Mouse (Mus musculus) liver, adult 2 months (tissue): ENCODE data around the gene Angptl2. TPM values are rescaled to one million over a fixed set of nuclear protein-coding genes. Genes with fewer than 3 reads are reported as not detected.
A peak's percentile ranks its signal among the peaks of the same experiment; 100 is the strongest.

Experiments used
- DNase-seq: peaks from one replicate; pipeline ENCODE4 v3.0.0-alpha.2; 2011; ENCODE audit warnings: low read depth, low spot score; ENCODE audit errors: extremely low read depth
- H3K27ac ChIP-seq: fragments of 200-500 bp; replicated peaks from 2 replicates; pipeline ENCODE4 v1.5.1; 2012; ENCODE audit warnings: low read depth, mild to moderate bottlenecking, control low read depth, inconsistent platforms, low read length; ENCODE audit not compliant: insufficient read depth
- H3K27me3 ChIP-seq: fragments of 200-500 bp; 2 replicates; pipeline ENCODE4 v1.6.1; 2012; ENCODE audit warnings: mild to moderate bottlenecking, moderate library complexity, low read length, inconsistent platforms; ENCODE audit not compliant: control insufficient read depth, insufficient read depth
- H3K36me3 ChIP-seq: fragments of 200-500 bp; 2 replicates; pipeline ENCODE4 v1.6.1; 2012; ENCODE audit warnings: low read length, inconsistent platforms; ENCODE audit not compliant: control insufficient read depth, insufficient read depth
- H3K4me1 ChIP-seq: fragments of 200-500 bp; 2 replicates; pipeline ENCODE4 v1.6.1; 2011; ENCODE audit warnings: low read length; ENCODE audit not compliant: control insufficient read depth, insufficient read depth
- H3K4me3 ChIP-seq: fragments of 200-500 bp; 2 replicates; pipeline ENCODE4 v1.5.1; 2011; ENCODE audit warnings: low read depth, mild to moderate bottlenecking, control low read depth, low read length, moderate library complexity; ENCODE audit not compliant: insufficient read depth
- H3K79me2 ChIP-seq: fragments of 200-500 bp; 2 replicates; pipeline ENCODE4 v1.6.1; 2012; ENCODE audit warnings: inconsistent platforms, mild to moderate bottlenecking, low read length, moderate library complexity; ENCODE audit not compliant: control insufficient read depth, insufficient read depth
- H3K9ac ChIP-seq: fragments of 200-500 bp; 2 replicates; pipeline ENCODE4 v1.6.1; 2012; ENCODE audit warnings: low read depth, mild to moderate bottlenecking, control low read depth, inconsistent platforms, low read length
- CTCF ChIP-seq: fragments of 200-500 bp; IDR thresholded peaks from 2 replicates; pipeline ENCODE4 v1.5.1; 2011; ENCODE audit warnings: low read depth, low read length, control low read depth
- POLR2A ChIP-seq: fragments of 200-500 bp; IDR thresholded peaks from 2 replicates; pipeline ENCODE4 v1.6.1; 2011; ENCODE audit warnings: low read length, control low read depth; ENCODE audit not compliant: insufficient read depth; ENCODE audit errors: extremely low read depth
- WGBS: fragments of 180-500 bp; shearing (Covaris S2); methylation state at CpG from one replicate; pipeline ENCODE4 v1.1.7; 2018; 5-methylcytosine and 5-hydroxymethylcytosine counted together
- polyA plus RNA-seq: library from polyadenylated mRNA; depleted of rRNA; stranded (reverse); fragments of >200 nt; gene quantifications from 2 replicates; pipeline ENCODE4 v1.2.3, GENCODE M21; 2012; rRNA removed
- total RNA-seq: library from RNA; depleted of rRNA; stranded (reverse); fragments of >200 nt; gene quantifications from 2 replicates; pipeline ENCODE4 v1.2.3, GENCODE M21; 2014; rRNA removed

Angptl2 gene
- total RNA-seq = 11.3 and 15.4 TPM in 2 replicates
- polyA plus RNA-seq = 16.4 and 17.0 TPM in 2 replicates

DNA sequence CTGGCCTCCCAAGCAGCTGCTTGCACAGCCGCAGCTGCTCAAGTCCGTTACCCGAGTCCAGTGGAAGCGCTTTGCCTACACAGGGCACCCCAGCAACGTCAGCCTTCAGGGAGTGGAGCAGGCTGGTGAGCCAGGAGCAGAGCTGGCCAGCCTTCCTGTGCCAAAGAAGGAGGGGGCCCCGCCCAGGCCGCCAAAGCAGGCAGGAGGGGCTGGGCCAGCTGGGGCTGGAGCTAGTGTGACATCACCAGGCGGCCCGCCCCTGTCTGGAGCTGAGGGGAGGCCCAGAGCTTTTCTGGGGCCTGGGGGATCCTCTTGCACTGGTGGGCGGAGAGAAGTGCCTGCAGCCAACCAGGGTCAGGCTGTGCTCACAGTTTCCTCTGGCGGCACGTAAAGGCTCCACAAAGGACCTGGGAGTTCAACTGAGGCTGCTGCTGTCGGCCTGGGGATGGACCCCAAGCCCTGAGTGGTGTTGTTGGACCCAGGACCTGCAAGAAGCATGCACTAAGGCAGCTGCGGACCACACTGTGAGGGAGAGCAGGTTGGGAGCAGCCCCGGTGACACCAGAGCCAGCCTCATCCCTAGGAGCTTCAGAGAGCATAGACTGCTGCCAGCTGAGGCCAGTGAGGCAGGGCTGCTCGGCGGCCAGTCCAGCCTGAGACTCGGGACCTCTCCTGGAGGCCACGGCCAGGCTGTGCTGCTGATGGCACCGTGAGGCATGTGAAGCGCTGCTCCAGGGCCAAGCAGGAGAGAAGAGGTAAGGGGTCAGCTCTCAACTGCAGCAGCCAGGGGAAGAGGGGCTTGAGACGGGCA lies at the start of gene Angptl2:
Gene Angptl2 (plus strand): TSS at position 370 of the 810 bp plus-strand sequence.
- H3K9ac ChIP-seq = peak within 1 kb of the TSS; percentile 54
- peak within 1 kb of the TSS; percentile 25; the same call in 1 of the 2 replicates for H3K27ac ChIP-seq
- WGBS = 38% methylated on average over 22 of the region's 22 CpGs

DNA sequence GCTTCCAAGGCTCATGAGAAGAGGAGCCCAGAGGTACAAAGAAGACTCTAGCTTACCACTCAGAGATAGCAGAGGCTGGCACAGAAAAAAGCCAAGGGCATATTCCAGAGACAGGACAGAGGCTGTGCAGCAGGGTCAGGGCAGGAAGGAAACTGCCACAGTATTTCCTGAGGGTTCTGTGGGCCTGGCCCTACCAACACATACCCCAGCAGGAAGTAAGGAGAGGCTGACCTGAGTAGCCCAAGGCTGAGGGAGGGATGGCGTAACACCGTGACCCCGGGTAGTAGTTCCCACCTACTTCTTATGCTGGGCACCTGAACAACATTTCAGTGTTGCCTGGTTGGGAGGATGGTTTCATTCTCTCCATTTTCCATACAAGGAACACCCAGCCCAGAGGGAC lies 48.8 kb upstream of the Angptl2 start:
- no peak for TF ChIP-seq CTCF
- no peak for TF ChIP-seq POLR2A
- 77% methylated on average over 3 of the region's 3 CpGs for WGBS
- no peak overlapping the region for H3K9ac ChIP-seq

More for the DNA sequence above, at the start of gene Angptl2:
- Histone ChIP-seq H3K4me1 (0 out of 2 replicates have a peak, but pooled peaks cover 5% of the 10 kb centered on the region), H3K27me3 (no peaks in the 10 kb centered on the region), H3K36me3 (no peaks in the 10 kb centered on the region), H3K79me2 (no peaks in the 10 kb centered on the region), H3K4me3 (peak within 1 kb of the TSS; percentile 46)
- no peak for TF ChIP-seq CTCF
- TF ChIP-seq POLR2A = no peak
- peak; percentile 54 for DNase-seq

DNA sequence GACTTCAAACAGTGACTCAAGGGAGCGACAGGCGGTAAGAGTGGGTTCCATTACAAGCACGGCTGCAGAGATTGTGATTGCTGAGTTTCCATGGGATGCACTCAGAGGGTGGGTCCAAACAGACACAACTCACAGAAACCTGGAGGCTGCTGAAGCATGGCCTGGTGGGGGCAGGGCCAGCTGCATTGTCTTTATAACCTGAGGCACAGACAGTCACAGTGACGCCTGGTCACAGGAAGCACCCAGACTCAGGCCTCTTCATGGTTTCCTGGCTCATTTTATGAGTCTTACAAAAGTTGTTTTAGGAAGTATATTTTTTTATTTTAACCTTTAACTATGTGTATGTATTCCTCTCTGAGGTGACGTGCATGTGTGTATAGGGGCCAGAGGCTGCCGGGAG lies 46.4 kb upstream of the Angptl2 start:
- DNase-seq = no peak
- Histone ChIP-seq H3K27ac (no peak overlapping the region), H3K27me3 (no peaks in the 10 kb centered on the region), H3K4me1 (no peaks in the 10 kb centered on the region), H3K4me3 (no peak overlapping the region), H3K36me3 (no peaks in the 10 kb centered on the region), H3K79me2 (no peaks in the 10 kb centered on the region), H3K9ac (no peak overlapping the region)
- TF ChIP-seq CTCF (no peak), POLR2A (no peak)
- 93% methylated on average over 6 of the region's 6 CpGs for WGBS

More for the DNA sequence above, 48.8 kb upstream of the Angptl2 start:
- no peak for DNase-seq
- no peak overlapping the region for H3K4me3 ChIP-seq
- H3K4me1 ChIP-seq = no peaks in the 10 kb centered on the region
- no peaks in the 10 kb centered on the region for H3K36me3 ChIP-seq
- H3K27ac ChIP-seq = no peak overlapping the region
- H3K79me2 ChIP-seq = no peaks in the 10 kb centered on the region
- no peaks in the 10 kb centered on the region for H3K27me3 ChIP-seq

DNA sequence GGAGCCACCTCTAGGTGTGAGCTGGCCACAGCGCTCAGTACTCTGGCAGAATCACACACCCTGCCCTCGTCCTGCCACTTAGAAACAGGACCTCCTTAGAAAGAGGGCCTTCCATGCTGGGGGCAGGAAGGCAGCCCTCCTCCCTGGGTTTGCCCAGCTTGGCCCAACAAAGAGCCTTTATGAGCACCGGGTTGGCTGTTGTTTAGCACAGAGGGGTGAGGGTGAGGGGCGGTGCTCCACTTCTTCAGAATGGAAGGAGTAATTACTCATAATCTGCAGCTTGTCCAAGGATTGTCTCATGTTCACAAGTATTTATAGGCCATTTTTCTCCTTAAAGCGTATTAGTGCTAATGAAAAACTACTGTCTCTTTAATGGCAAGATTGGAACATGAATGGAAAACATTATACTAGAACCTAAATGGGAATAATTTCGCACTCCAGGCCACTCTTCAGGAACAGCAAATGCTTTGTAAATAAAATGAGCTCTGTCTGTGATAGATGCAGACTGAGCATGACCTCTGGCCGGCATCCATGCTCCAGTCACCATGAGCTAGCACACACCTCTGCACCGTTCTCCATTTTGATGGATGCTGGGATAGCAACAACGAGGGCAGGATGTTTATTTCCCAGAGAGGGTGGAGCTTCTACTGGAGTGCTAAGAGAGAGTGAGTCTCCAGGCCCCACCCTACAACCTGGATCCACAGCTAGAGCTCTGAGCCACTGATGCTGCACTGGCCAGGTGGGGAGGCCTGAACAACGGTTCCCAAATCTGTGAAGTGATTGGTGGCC lies 44.9 kb upstream of the Angptl2 start:
- no peaks in the 10 kb centered on the region for H3K36me3 ChIP-seq
- no peaks in the 10 kb centered on the region for H3K27me3 ChIP-seq
- WGBS = 88% methylated on average over 10 of the region's 10 CpGs
- H3K79me2 ChIP-seq = no peaks in the 10 kb centered on the region
- H3K4me1 ChIP-seq = no peaks in the 10 kb centered on the region
- no peak overlapping the region for H3K4me3 ChIP-seq
- H3K9ac ChIP-seq = no peak overlapping the region
- H3K27ac ChIP-seq = no peak overlapping the region
- DNase-seq = no peak
- TF ChIP-seq POLR2A (no peak), CTCF (no peak)

DNA sequence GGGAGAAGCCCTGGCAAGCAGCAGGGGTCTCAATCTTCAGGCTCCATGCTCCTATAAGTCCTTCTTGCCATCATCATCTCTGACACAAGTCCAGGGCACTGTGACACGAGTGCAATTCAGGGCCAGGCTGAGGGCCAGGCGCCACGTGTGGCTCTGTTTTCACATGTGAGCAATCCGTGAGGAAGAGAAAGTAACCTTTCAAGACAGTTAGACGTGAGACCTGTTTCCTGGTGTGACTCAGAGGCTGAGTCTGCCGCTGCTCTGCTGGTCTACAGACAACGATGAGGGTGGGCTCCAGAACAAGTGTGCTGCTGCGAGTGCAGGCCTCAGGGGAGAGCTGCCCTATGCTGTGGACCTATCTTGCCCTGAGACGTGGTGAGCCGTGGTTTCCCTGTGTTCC lies 42.7 kb upstream of the Angptl2 start:
- no peak overlapping the region for H3K27ac ChIP-seq
- DNase-seq = no peak
- TF ChIP-seq CTCF (no peak), POLR2A (no peak)
- H3K4me1 ChIP-seq = peaks cover 4% of the 10 kb centered on the region
- no peaks in the 10 kb centered on the region for H3K36me3 ChIP-seq
- no peaks in the 10 kb centered on the region for H3K27me3 ChIP-seq
- H3K4me3 ChIP-seq = no peak overlapping the region
- no peaks in the 10 kb centered on the region for H3K79me2 ChIP-seq
- 85% methylated on average over 10 of the region's 10 CpGs for WGBS
- no peak overlapping the region for H3K9ac ChIP-seq
